Mouse (Mus musculus): Measurements from ENCODE around the gene Aspscr1.
A peak's percentile ranks its signal among the peaks of the same experiment; 100 is the strongest.
"Not testable (repeated sequence)": the region's sequence is repeated elsewhere in the genome, so short reads cannot be mapped to it uniquely, and the experiment has no call there.

Gene Aspscr1

GRCm38 (mm10) chr11:120712771-120713568, 40.2 kb downstream of the Aspscr1 start:
- no peak for DNase-seq (ENCODE audit: extremely low spot score, low read depth, low spot score)

GRCm38 (mm10) chr11:120713580-120714518, 41.1 kb downstream of the Aspscr1 start, which contains the start of the genes Cenpx and Lrrc45:
TSS of gene Cenpx (minus strand) at chr11:120713738.
TSS of gene Lrrc45 (plus strand) at chr11:120713925.
- peak; percentile 96 for DNase-seq (ENCODE audit: extremely low spot score, low read depth, low spot score)

GRCm38 (mm10) chr11:120714546-120714945, 41.8 kb downstream of the Aspscr1 start:
- DNase-seq (ENCODE audit: extremely low spot score, low read depth, low spot score) = no peak

GRCm38 (mm10) chr11:120715131-120715530, 42.4 kb downstream of the Aspscr1 start:
- DNase-seq (ENCODE audit: extremely low spot score, low read depth, low spot score) = no peak

GRCm38 (mm10) chr11:120719242-120719641, 46.5 kb downstream of the Aspscr1 start:
- DNase-seq (ENCODE audit: extremely low spot score, low read depth, low spot score) = no peak

- no peak for DNase-seq (ENCODE audit: extremely low spot score, low read depth, low spot score)
Observed at GRCm38 (mm10) chr11:120719841-120720376, 47.1 kb downstream of the Aspscr1 start.

GRCm38 (mm10) chr11:120720450-120720849, 47.7 kb downstream of the Aspscr1 start:
- DNase-seq (ENCODE audit: extremely low spot score, low read depth, low spot score) = peak; percentile 89

- no peak for DNase-seq (ENCODE audit: extremely low spot score, low read depth, low spot score)
Observed at GRCm38 (mm10) chr11:120721124-120722066, 48.6 kb downstream of the Aspscr1 start, which contains the start of gene Rac3. TSS of gene Rac3 (plus strand) at chr11:120721470.

- DNase-seq (ENCODE audit: extremely low spot score, low read depth, low spot score) = no peak
Observed at GRCm38 (mm10) chr11:120722067-120722630, 49.4 kb downstream of the Aspscr1 start.

GRCm38 (mm10) chr11:120722761-120723382, 50.1 kb downstream of the Aspscr1 start:
- DNase-seq (ENCODE audit: extremely low spot score, low read depth, low spot score) = no peak

GRCm38 (mm10) chr11:120723509-120723908, 50.7 kb downstream of the Aspscr1 start:
- no peak for DNase-seq (ENCODE audit: extremely low spot score, low read depth, low spot score)

GRCm38 (mm10) chr11:120726243-120727168, 53.7 kb downstream of the Aspscr1 start:
- no peak for DNase-seq (ENCODE audit: extremely low spot score, low read depth, low spot score)

- DNase-seq (ENCODE audit: extremely low spot score, low read depth, low spot score) = peak; percentile 73
Observed at GRCm38 (mm10) chr11:120727169-120727527, 54.4 kb downstream of the Aspscr1 start, which contains the start of gene Dcxr. TSS of gene Dcxr (minus strand) at chr11:120727281.

- no peak for DNase-seq (ENCODE audit: extremely low spot score, low read depth, low spot score)
Observed at GRCm38 (mm10) chr11:120727564-120727963, 54.8 kb downstream of the Aspscr1 start.

GRCm38 (mm10) chr11:120728530-120729240, 55.9 kb downstream of the Aspscr1 start:
- DNase-seq (ENCODE audit: extremely low spot score, low read depth, low spot score) = no peak

GRCm38 (mm10) chr11:120729432-120730050, 56.8 kb downstream of the Aspscr1 start:
- not testable (repeated sequence) for DNase-seq (ENCODE audit: extremely low spot score, low read depth, low spot score)

GRCm38 (mm10) chr11:120730331-120730870, 57.6 kb downstream of the Aspscr1 start:
- no peak for DNase-seq (ENCODE audit: extremely low spot score, low read depth, low spot score)
